Mouse (Mus musculus) brown adipose tissue, adult 24 weeks (tissue): Measurements from ENCODE around the gene Copb1. TPM values are rescaled to one million over a fixed set of nuclear protein-coding genes. Genes with fewer than 3 reads are reported as not detected.

ENCODE experiments used
- H3K27ac ChIP-seq: fragments of 200-500 bp; replicated peaks from 2 replicates; pipeline ENCODE4 v1.5.1; 2012; ENCODE audit warnings: low read depth, mild to moderate bottlenecking, low read length
- H3K4me1 ChIP-seq: fragments of 200-500 bp; 2 replicates; pipeline ENCODE4 v1.6.1; 2012; ENCODE audit warnings: low read length, mixed read lengths; ENCODE audit not compliant: control insufficient read depth, insufficient read depth, insufficient read length
- H3K4me3 ChIP-seq: fragments of 200-500 bp; 2 replicates; pipeline ENCODE4 v1.5.1; 2012; ENCODE audit warnings: low read depth, mild to moderate bottlenecking, low read length, moderate library complexity; ENCODE audit not compliant: insufficient read depth
- polyA plus RNA-seq: library from polyadenylated mRNA; stranded (reverse); fragments of >200 nt; gene quantifications from 2 replicates; pipeline ENCODE4 v1.2.4, GENCODE M21; 2012; ENCODE audit not compliant: missing spikeins, insufficient read depth, insufficient read length

Copb1 gene
- 53.3 and 84.8 TPM in 2 replicates for polyA plus RNA-seq

- Histone ChIP-seq H3K27ac (peak within 1 kb of the TSS; percentile 80), H3K4me1 (no peaks in the 10 kb centered on the region; the same call in 1 of the 2 replicates), H3K4me3 (peak within 1 kb of the TSS; percentile 65)
Measured at GRCm38 (mm10) chr7:114253885-114254833, at the start of gene Copb1. TSS of gene Copb1 (minus strand) at chr7:114254711.

- no peaks in the 10 kb centered on the region for H3K4me1 ChIP-seq
- no peak overlapping the region for H3K4me3 ChIP-seq
- no peak overlapping the region for H3K27ac ChIP-seq
Measured at GRCm38 (mm10) chr7:114301293-114301782, 46.8 kb upstream of the Copb1 start.

GRCm38 (mm10) chr7:114300782-114301181 is 46.3 kb upstream of the Copb1 start:
- H3K27ac ChIP-seq = no peak overlapping the region
- H3K4me1 ChIP-seq = no peaks in the 10 kb centered on the region
- H3K4me3 ChIP-seq = no peak overlapping the region

GRCm38 (mm10) chr7:114299247-114299646 is 44.7 kb upstream of the Copb1 start:
- H3K27ac ChIP-seq = no peak overlapping the region
- no peaks in the 10 kb centered on the region for H3K4me1 ChIP-seq
- no peak overlapping the region for H3K4me3 ChIP-seq

GRCm38 (mm10) chr7:114294698-114295097 is 40.2 kb upstream of the Copb1 start:
- H3K27ac ChIP-seq = no peak overlapping the region; the same call in 1 of the 2 replicates
- peaks cover 17% of the 10 kb centered on the region; the same call in 1 of the 2 replicates for H3K4me1 ChIP-seq
- H3K4me3 ChIP-seq = no peak overlapping the region

- Histone ChIP-seq H3K4me1 (peaks cover 17% of the 10 kb centered on the region; the same call in 1 of the 2 replicates), H3K4me3 (no peak overlapping the region), H3K27ac (peak overlapping the region; percentile 99)
Measured at GRCm38 (mm10) chr7:114293903-114294302, 39.4 kb upstream of the Copb1 start.

- H3K4me3 ChIP-seq = peak overlapping the region; percentile 41
- peak overlapping the region; percentile 99 for H3K27ac ChIP-seq
- H3K4me1 ChIP-seq = peaks cover 17% of the 10 kb centered on the region; the same call in 1 of the 2 replicates
Measured at GRCm38 (mm10) chr7:114292501-114292971, 38.0 kb upstream of the Copb1 start.

GRCm38 (mm10) chr7:114291461-114292335 is 37.2 kb upstream of the Copb1 start:
- H3K4me1 ChIP-seq = peaks cover 17% of the 10 kb centered on the region; the same call in 1 of the 2 replicates
- H3K4me3 ChIP-seq = no peak overlapping the region
- H3K27ac ChIP-seq = peak overlapping the region; percentile 99

GRCm38 (mm10) chr7:114290078-114290506 is 35.6 kb upstream of the Copb1 start:
- Histone ChIP-seq H3K27ac (peak overlapping the region; percentile 99), H3K4me3 (no peak overlapping the region), H3K4me1 (peaks cover 19% of the 10 kb centered on the region; the same call in 1 of the 2 replicates)

- peaks cover 5% of the 10 kb centered on the region for H3K4me1 ChIP-seq
- peak overlapping the region; percentile 94 for H3K27ac ChIP-seq
- no peak overlapping the region for H3K4me3 ChIP-seq
Measured at GRCm38 (mm10) chr7:114284296-114284910, 29.9 kb upstream of the Copb1 start.

GRCm38 (mm10) chr7:114283006-114283405 is 28.5 kb upstream of the Copb1 start:
- Histone ChIP-seq H3K4me3 (no peak overlapping the region), H3K27ac (no peak overlapping the region), H3K4me1 (peaks cover 5% of the 10 kb centered on the region)

GRCm38 (mm10) chr7:114281671-114282070 is 27.2 kb upstream of the Copb1 start:
- Histone ChIP-seq H3K4me3 (no peak overlapping the region), H3K4me1 (peaks cover 5% of the 10 kb centered on the region), H3K27ac (peak overlapping the region; percentile 88)

- Histone ChIP-seq H3K4me3 (peak within 1 kb of the TSS; percentile 99), H3K4me1 (peaks cover 3% of the 10 kb centered on the region; the same call in 1 of the 2 replicates), H3K27ac (peak within 1 kb of the TSS; percentile 98)
Measured at GRCm38 (mm10) chr7:114276005-114276752, 21.7 kb upstream of the Copb1 start, which contains the start of gene Psma1. TSS of gene Psma1 (minus strand) at chr7:114276118.
